Mouse (Mus musculus) liver, adult 2 months (tissue): ENCODE results near the gene Ift52. TPM values are rescaled to one million over a fixed set of nuclear protein-coding genes. Genes with fewer than 3 reads are reported as not detected.
A peak's percentile ranks its signal among the peaks of the same experiment; 100 is the strongest.

Experiments
- DNase-seq: peaks from one replicate; pipeline ENCODE4 v3.0.0-alpha.2; 2011; ENCODE audit warnings: low read depth, low spot score; ENCODE audit errors: extremely low read depth
- H3K27ac ChIP-seq: fragments of 200-500 bp; replicated peaks from 2 replicates; pipeline ENCODE4 v1.5.1; 2012; ENCODE audit warnings: low read depth, mild to moderate bottlenecking, control low read depth, inconsistent platforms, low read length; ENCODE audit not compliant: insufficient read depth
- H3K27me3 ChIP-seq: fragments of 200-500 bp; 2 replicates; pipeline ENCODE4 v1.6.1; 2012; ENCODE audit warnings: mild to moderate bottlenecking, moderate library complexity, low read length, inconsistent platforms; ENCODE audit not compliant: control insufficient read depth, insufficient read depth
- H3K36me3 ChIP-seq: fragments of 200-500 bp; 2 replicates; pipeline ENCODE4 v1.6.1; 2012; ENCODE audit warnings: low read length, inconsistent platforms; ENCODE audit not compliant: control insufficient read depth, insufficient read depth
- H3K4me1 ChIP-seq: fragments of 200-500 bp; 2 replicates; pipeline ENCODE4 v1.6.1; 2011; ENCODE audit warnings: low read length; ENCODE audit not compliant: control insufficient read depth, insufficient read depth
- H3K4me3 ChIP-seq: fragments of 200-500 bp; 2 replicates; pipeline ENCODE4 v1.5.1; 2011; ENCODE audit warnings: low read depth, mild to moderate bottlenecking, control low read depth, low read length, moderate library complexity; ENCODE audit not compliant: insufficient read depth
- H3K79me2 ChIP-seq: fragments of 200-500 bp; 2 replicates; pipeline ENCODE4 v1.6.1; 2012; ENCODE audit warnings: inconsistent platforms, mild to moderate bottlenecking, low read length, moderate library complexity; ENCODE audit not compliant: control insufficient read depth, insufficient read depth
- H3K9ac ChIP-seq: fragments of 200-500 bp; 2 replicates; pipeline ENCODE4 v1.6.1; 2012; ENCODE audit warnings: low read depth, mild to moderate bottlenecking, control low read depth, inconsistent platforms, low read length
- CTCF ChIP-seq: fragments of 200-500 bp; IDR thresholded peaks from 2 replicates; pipeline ENCODE4 v1.5.1; 2011; ENCODE audit warnings: low read depth, low read length, control low read depth
- POLR2A ChIP-seq: fragments of 200-500 bp; IDR thresholded peaks from 2 replicates; pipeline ENCODE4 v1.6.1; 2011; ENCODE audit warnings: low read length, control low read depth; ENCODE audit not compliant: insufficient read depth; ENCODE audit errors: extremely low read depth
- WGBS: fragments of 180-500 bp; shearing (Covaris S2); methylation state at CpG from one replicate; pipeline ENCODE4 v1.1.7; 2018; 5-methylcytosine and 5-hydroxymethylcytosine counted together
- polyA plus RNA-seq: library from polyadenylated mRNA; depleted of rRNA; stranded (reverse); fragments of >200 nt; gene quantifications from 2 replicates; pipeline ENCODE4 v1.2.3, GENCODE M21; 2012
- total RNA-seq: library from RNA; depleted of rRNA; stranded (reverse); fragments of >200 nt; gene quantifications from 2 replicates; pipeline ENCODE4 v1.2.3, GENCODE M21; 2014

Gene Ift52
- total and polyA plus RNA-seq, 2 experiments = 18.0 to 18.3 TPM

- no peak for DNase-seq
Measured at GRCm38 (mm10) chr2:163082591-163082990, 65.4 kb downstream of the Ift52 start.

GRCm38 (mm10) chr2:163084519-163084918, 67.4 kb downstream of the Ift52 start:
- Histone ChIP-seq H3K4me3 (no peak overlapping the region), H3K9ac (no peak overlapping the region), H3K27me3 (no peaks in the 10 kb centered on the region), H3K36me3 (no peaks in the 10 kb centered on the region), H3K4me1 (no peaks in the 10 kb centered on the region), H3K79me2 (no peaks in the 10 kb centered on the region), H3K27ac (no peak overlapping the region)
- DNase-seq = no peak
- 98% methylated on average over 3 of the region's 3 CpGs for WGBS
- TF ChIP-seq CTCF (no peak), POLR2A (no peak)

More at GRCm38 (mm10) chr2:163082591-163082990, 65.4 kb downstream of the Ift52 start:
- Histone ChIP-seq H3K27me3 (no peaks in the 10 kb centered on the region), H3K27ac (no peak overlapping the region), H3K4me3 (no peak overlapping the region), H3K9ac (no peak overlapping the region), H3K4me1 (no peaks in the 10 kb centered on the region), H3K79me2 (no peaks in the 10 kb centered on the region), H3K36me3 (no peaks in the 10 kb centered on the region)
- 80% methylated on average over 5 of the region's 5 CpGs for WGBS
- TF ChIP-seq CTCF (no peak), POLR2A (no peak)

- no peaks in the 10 kb centered on the region for H3K79me2 ChIP-seq
- no peaks in the 10 kb centered on the region for H3K36me3 ChIP-seq
- WGBS = 90% methylated on average over 6 of the region's 6 CpGs
- TF ChIP-seq CTCF = no peak
- TF ChIP-seq POLR2A = no peak
- H3K4me1 ChIP-seq = no peaks in the 10 kb centered on the region
- no peaks in the 10 kb centered on the region for H3K27me3 ChIP-seq
- no peak overlapping the region for H3K9ac ChIP-seq
- H3K4me3 ChIP-seq = no peak overlapping the region
- DNase-seq = no peak
- H3K27ac ChIP-seq = no peak overlapping the region
Measured at GRCm38 (mm10) chr2:163085047-163085446, 67.9 kb downstream of the Ift52 start.

DNA sequence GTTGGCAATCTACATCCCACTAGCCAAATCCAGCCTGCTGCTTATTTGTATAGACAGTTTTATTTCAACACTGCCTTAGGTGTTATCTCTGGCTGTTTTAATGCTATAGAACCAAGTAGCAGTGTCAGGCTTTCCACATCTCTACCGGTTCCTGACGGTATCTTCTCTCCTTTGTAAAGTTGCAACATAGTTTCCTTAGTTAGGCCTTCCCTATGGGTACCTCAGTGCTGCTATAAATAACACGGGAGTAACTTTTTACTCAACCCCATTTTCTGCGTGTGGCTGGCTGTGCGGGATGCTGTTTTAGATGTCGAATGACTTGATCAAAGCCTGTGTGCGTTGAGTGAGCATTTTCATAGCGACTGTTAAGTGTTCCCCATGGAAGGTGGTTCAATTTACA, 69.4 kb downstream of the Ift52 start:
- Histone ChIP-seq H3K27ac (no peak overlapping the region), H3K9ac (no peak overlapping the region), H3K27me3 (no peaks in the 10 kb centered on the region), H3K4me3 (no peak overlapping the region), H3K4me1 (no peaks in the 10 kb centered on the region), H3K79me2 (no peaks in the 10 kb centered on the region), H3K36me3 (no peaks in the 10 kb centered on the region)
- TF ChIP-seq POLR2A = no peak
- no peak for TF ChIP-seq CTCF
- no peak for DNase-seq
- WGBS = 65% methylated on average over 8 of the region's 8 CpGs

DNA sequence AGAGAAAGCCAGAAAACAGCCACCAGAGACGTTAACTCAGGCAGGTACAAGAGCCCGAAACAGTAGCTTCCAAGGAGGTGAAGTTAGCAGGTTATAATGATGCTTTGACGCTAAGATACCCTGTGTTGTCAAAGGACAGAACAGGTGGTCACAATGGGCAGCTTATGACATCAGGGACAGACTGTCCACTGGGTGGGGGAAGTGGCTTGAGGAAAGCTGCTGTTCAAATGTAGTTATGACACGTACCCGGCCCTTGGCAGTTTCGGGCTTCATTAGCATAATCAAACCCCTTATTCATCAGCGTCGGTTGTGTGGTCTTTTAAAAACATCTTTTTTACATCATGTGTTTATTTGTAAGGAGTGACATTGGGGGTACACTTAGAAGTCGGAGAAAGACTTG, 70.6 kb downstream of the Ift52 start, which contains the start of gene Gtsf1l:
TSS of gene Gtsf1l (minus strand) at position 128 of the 400 bp plus-strand sequence.
- 82% methylated on average over 9 of the region's 9 CpGs for WGBS
- Histone ChIP-seq H3K27me3 (no peaks in the 10 kb centered on the region), H3K9ac (no peak within 1 kb of the TSS), H3K36me3 (no peaks in the 10 kb centered on the region), H3K79me2 (no peaks in the 10 kb centered on the region), H3K4me3 (no peak within 1 kb of the TSS), H3K27ac (no peak within 1 kb of the TSS), H3K4me1 (no peaks in the 10 kb centered on the region)
- TF ChIP-seq POLR2A = no peak
- DNase-seq = no peak

GRCm38 (mm10) chr2:163089475-163090123, 72.4 kb downstream of the Ift52 start:
- Histone ChIP-seq H3K27ac (no peak overlapping the region), H3K79me2 (no peaks in the 10 kb centered on the region), H3K4me1 (peaks cover 1% of the 10 kb centered on the region; the same call in 1 of the 2 replicates), H3K27me3 (no peaks in the 10 kb centered on the region), H3K9ac (no peak overlapping the region), H3K4me3 (no peak overlapping the region), H3K36me3 (no peaks in the 10 kb centered on the region)
- TF ChIP-seq CTCF (peak; percentile 71), POLR2A (no peak)
- DNase-seq = peak; percentile 31
- WGBS = 75% methylated on average over 5 of the region's 5 CpGs
